Mouse (Mus musculus) embryonic facial prominence, embryonic 10.5 days (tissue): ENCODE results near the gene 4931414P19Rik. TPM values are rescaled to one million over a fixed set of nuclear protein-coding genes. Genes with fewer than 3 reads are reported as not detected.
A peak's percentile ranks its signal among the peaks of the same experiment; 100 is the strongest.

Experiments
- DNase-seq: peaks from one replicate; pipeline ENCODE4 v3.0.0-alpha.2; 2017; ENCODE audit warnings: low spot score
- H3K27ac ChIP-seq: fragments of 300-500 bp; sonication (generic); replicated peaks from 2 replicates; pipeline ENCODE4 v1.5.1; 2016; ENCODE audit warnings: mild to moderate bottlenecking
- H3K27me3 ChIP-seq: fragments of 300-500 bp; sonication (generic); replicated peaks from 2 replicates; pipeline ENCODE4 v1.6.1; 2016; ENCODE audit warnings: low read depth, mild to moderate bottlenecking; ENCODE audit not compliant: poor library complexity, severe bottlenecking
- H3K36me3 ChIP-seq: fragments of 300-500 bp; sonication (generic); replicated peaks from 2 replicates; pipeline ENCODE4 v1.6.1; 2016; ENCODE audit warnings: mild to moderate bottlenecking, moderate library complexity
- H3K4me1 ChIP-seq: fragments of 300-500 bp; sonication (generic); 2 replicates; pipeline ENCODE4 v1.6.1; 2016
- H3K4me3 ChIP-seq: fragments of 300-500 bp; sonication (generic); 2 replicates; pipeline ENCODE4 v1.5.1; 2016; ENCODE audit warnings: mild to moderate bottlenecking, moderate library complexity
- H3K9me3 ChIP-seq: fragments of 300-500 bp; sonication (generic); 2 replicates; pipeline ENCODE4 v1.6.1; 2016; ENCODE audit warnings: mild to moderate bottlenecking
- WGBS: fragments of 180-500 bp; shearing (Covaris S2); methylation state at CpG from one replicate; pipeline ENCODE4 v1.1.7; 2016; 5-methylcytosine and 5-hydroxymethylcytosine counted together
- polyA plus RNA-seq: library from polyadenylated mRNA; unstranded; fragments of >200 nt; fragmentation: Nextera tagmentation; extraction: Ambion mirVana; gene quantifications from 2 replicates; pipeline ENCODE4 v1.2.1, GENCODE M21; 2016

Gene 4931414P19Rik
- polyA plus RNA-seq: 9.3 and 12.4 TPM in 2 replicates

DNA sequence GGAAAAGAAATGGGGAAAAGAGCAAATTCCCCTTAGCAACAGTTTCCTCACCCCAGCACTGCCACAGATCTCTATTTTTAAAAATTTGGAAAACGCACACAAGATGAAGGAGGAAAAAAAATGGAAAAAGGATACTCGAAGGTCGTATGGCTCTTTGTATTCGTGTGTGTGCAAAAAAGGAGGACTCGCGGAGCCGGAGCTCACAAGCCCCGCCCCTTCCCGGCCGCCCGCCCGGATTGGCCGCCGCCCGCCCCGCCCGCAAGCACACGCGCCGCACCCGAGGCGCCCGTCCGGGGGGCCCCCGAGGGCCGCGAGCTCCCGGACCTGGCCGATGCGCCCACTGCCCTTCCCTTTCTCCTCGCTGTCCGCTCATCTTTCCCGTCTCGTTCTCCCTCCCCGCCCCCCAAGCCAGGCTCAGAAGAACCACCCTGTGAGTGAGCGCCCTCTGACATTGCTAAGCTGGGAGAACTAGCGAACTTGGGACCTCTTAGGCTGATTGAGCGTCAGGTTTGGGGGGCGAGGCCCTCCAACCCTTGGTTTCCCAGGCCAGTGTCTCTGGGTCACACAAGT, at the start of gene 4931414P19Rik:
TSS of gene 4931414P19Rik (minus strand) at position 242 of the 570 bp plus-strand sequence.
- peak within 1 kb of the TSS; percentile 63 for H3K4me3 ChIP-seq
- H3K36me3 ChIP-seq: peaks cover 10% of the 10 kb centered on the region
- no peaks in the 10 kb centered on the region for H3K9me3 ChIP-seq
- peak; percentile 91 for DNase-seq
- peak within 1 kb of the TSS; percentile 89 for H3K27ac ChIP-seq
- peaks cover 36% of the 10 kb centered on the region for H3K4me1 ChIP-seq
- no peaks in the 10 kb centered on the region for H3K27me3 ChIP-seq
- WGBS: under 1% methylated on average over 39 of the region's 39 CpGs

DNA sequence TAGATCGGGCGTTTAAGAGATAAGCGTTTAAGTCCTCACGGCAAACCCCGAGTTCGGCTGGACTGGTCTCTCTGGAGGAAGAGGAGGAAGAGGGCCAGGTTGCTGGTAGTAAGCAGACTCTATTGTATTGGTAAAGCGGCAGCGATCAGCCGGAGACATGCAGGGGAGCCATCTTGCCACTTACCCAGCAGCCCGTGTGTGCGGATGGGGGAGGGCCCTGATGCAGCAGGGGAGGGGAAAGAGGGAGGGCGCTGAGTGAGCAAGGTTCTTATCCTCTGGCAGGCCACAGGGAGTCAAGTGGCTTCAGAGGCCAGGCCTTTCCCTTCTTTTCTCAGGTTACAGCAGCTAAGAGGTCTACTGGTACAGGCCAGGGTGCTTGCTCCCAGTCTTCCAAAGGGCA, 47.7 kb upstream of the 4931414P19Rik start:
- Histone ChIP-seq H3K4me1 (peaks cover 50% of the 10 kb centered on the region), H3K27ac (peak overlapping the region; percentile 95), H3K36me3 (peaks cover 79% of the 10 kb centered on the region), H3K9me3 (no peaks in the 10 kb centered on the region), H3K4me3 (peak overlapping the region; percentile 80), H3K27me3 (no peaks in the 10 kb centered on the region)
- 0% methylated on average over 12 of the region's 12 CpGs for WGBS
- DNase-seq: peak; percentile 94

DNA sequence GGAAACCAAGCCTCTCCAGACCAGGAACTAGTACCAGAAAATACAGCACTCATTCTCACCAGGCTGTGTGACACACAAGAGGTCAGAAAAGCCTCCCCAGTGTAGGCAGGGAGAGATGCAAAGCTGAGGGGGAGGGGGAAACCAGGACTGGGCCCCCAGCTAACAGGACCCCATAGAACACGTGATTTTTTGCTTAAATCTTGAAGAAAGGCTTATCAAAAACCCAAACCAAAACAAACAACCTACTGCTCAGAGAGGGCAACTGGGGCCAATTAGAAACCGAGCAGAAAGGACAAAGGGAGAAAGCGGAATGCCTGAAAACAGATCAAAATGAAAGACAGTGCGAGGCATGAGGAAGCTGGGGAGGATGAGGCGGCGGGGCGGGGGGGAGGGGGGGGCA, 47.0 kb upstream of the 4931414P19Rik start:
- Histone ChIP-seq H3K27me3 (no peaks in the 10 kb centered on the region), H3K9me3 (no peaks in the 10 kb centered on the region), H3K4me1 (peaks cover 52% of the 10 kb centered on the region), H3K27ac (peak overlapping the region; percentile 95), H3K36me3 (peaks cover 79% of the 10 kb centered on the region), H3K4me3 (peak overlapping the region; percentile 80)
- DNase-seq: peak; percentile 43
- 0% methylated on average over 7 of the region's 7 CpGs for WGBS

DNA sequence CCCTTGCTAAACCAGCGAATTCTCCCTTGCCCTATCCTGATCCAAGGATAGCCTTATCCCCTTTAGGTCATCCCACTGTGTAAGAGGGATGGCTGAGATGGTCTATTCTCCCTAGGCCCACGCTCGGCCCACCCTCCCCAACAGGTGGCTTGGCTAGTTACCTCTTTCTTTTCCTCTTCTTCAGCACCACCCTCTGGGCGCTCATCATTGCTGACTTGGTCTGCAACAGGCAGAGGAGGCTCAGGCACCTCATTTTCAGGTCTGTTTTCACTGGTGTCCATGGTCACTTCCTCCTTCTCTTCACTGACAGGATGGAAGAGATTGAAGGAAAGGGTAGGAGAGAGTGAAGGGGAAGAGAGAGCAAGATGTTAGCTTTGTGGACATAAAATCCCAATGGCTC, 45.8 kb upstream of the 4931414P19Rik start:
- no peak for DNase-seq
- Histone ChIP-seq H3K27ac (peak overlapping the region; percentile 95), H3K4me3 (peak overlapping the region; percentile 80), H3K36me3 (peaks cover 79% of the 10 kb centered on the region), H3K4me1 (peaks cover 52% of the 10 kb centered on the region), H3K9me3 (no peaks in the 10 kb centered on the region), H3K27me3 (no peaks in the 10 kb centered on the region)
- WGBS: 80% methylated on average over 4 of the region's 4 CpGs

DNA sequence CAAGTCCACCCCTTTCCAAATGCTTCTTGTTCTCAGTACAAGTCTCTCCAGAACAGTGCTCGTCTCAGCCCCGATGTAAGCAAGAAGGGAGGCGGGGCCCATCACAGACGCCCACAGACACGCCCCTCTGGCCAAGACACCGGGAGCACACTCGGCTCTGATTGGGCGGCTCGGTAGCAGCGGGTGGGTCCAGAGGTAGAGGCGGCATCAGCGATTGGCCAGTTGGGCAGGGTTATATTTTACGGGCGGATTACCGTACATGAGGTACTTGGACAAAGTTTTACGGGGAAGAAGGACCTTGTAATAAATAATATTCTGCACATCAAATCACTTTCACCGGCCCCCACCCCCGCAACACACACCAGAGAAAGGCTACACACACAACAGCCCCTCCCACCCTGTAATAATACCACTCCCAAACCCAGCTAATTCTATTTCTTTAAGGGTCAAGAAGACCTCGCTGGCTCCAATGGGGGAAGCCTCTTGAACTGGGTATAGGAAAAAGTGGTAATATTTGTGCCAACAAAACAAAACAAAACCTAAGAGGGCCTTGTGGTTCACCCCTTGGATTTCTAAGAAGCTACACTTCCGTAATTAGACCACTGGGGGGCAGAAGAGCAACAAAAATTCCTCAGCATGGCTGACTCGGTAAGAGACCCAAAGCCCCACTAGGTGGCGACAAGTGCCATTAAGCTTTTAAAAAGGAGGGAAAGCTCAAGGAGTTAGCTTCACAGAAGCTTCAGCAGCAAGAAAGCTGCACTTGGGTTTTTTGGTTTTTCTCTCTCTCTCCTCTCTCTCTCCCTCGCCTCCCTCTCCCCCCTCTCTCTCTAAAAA, 45.0 kb upstream of the 4931414P19Rik start:
- H3K27ac ChIP-seq: peak overlapping the region; percentile 95
- H3K4me3 ChIP-seq: peak overlapping the region; percentile 80
- H3K27me3 ChIP-seq: no peaks in the 10 kb centered on the region
- peaks cover 79% of the 10 kb centered on the region for H3K36me3 ChIP-seq
- peaks cover 52% of the 10 kb centered on the region for H3K4me1 ChIP-seq
- DNase-seq: peak; percentile 85
- WGBS: 67% methylated on average over 23 of the region's 23 CpGs
- H3K9me3 ChIP-seq: no peaks in the 10 kb centered on the region

DNA sequence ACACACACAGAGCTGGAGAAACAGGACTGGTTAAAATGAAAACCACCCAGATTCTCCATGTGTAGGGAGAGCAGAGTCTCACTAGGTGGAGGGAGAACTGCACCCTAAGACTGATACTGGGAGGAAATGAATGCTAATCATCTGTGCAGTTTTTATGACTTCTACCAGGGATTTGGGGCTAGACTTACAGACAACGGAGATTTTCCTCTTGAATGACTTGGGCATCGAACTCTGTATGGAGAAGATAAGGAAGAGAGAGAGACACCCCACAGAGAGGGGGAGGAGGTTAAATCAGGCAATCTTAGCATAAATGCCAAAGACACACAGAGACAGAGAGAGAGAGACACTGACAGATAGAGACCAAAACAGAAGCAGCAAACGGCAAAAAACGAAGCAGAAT, 42.1 kb upstream of the 4931414P19Rik start:
- H3K4me3 ChIP-seq: no peak overlapping the region
- WGBS: 88% methylated on average over 4 of the region's 4 CpGs
- H3K27me3 ChIP-seq: no peaks in the 10 kb centered on the region
- H3K27ac ChIP-seq: no peak overlapping the region
- peaks cover 90% of the 10 kb centered on the region for H3K36me3 ChIP-seq
- DNase-seq: no peak
- H3K4me1 ChIP-seq: peaks cover 42% of the 10 kb centered on the region
- no peaks in the 10 kb centered on the region for H3K9me3 ChIP-seq

DNA sequence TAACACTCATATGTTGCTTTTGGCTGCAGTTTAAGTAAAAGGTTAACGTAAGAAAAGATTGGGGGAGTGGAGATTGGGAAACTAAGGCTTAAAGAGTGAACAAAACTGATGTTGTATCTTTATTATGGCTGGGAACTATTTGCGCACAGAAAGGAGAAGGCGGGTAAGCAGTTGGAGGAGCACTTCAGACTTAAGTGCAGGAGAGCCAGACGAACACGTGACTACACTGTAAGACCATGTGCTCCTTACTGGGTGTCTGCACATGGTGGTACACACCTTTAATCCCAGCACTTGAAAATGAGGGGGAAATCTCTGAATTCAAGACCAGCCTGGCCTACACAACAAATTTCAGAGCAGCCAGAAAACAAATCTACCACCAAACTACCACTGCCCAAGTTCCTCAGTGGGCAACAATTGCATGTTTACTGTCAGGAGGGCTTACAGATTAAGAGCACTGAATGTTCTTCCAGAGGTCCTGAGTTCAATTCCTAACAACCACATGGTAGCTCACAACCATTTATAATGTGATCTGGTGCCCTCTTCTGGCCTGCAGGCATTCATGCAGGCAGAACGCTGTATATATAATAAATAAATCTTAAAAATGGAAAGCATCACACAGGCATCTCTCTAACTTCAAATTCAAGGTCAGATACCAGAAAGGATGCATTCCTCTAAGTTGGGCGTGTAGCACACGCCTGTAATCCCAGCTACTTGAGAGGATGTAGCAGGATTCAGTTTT, 41.3 kb upstream of the 4931414P19Rik start:
- Histone ChIP-seq H3K9me3 (no peaks in the 10 kb centered on the region), H3K4me1 (peaks cover 36% of the 10 kb centered on the region), H3K27ac (no peak overlapping the region), H3K36me3 (peaks cover 98% of the 10 kb centered on the region), H3K27me3 (no peaks in the 10 kb centered on the region), H3K4me3 (no peak overlapping the region)
- WGBS: 95% methylated on average over 8 of the region's 8 CpGs
- DNase-seq: no peak

DNA sequence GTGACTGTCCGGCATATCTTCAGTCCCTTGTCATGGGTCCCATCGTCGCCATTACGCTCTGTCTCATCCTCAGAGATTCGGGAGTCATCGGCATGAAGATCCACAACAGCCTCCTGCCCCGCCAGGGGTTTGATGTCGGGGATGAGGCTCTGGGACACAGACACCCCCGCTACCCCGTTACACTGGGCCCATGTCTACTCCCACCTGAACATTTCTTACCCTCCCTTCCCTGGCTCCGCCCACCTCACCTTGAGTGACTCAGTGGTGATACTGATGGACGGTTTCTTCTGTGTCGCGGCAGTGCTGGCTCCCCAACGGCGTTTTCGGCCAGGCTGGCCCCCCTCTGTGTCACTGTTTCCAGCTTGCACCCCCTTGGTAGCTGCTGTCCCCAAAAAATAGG, 40.7 kb upstream of the 4931414P19Rik start:
- peaks cover 96% of the 10 kb centered on the region for H3K36me3 ChIP-seq
- DNase-seq: no peak
- 95% methylated on average over 17 of the region's 17 CpGs for WGBS
- peaks cover 35% of the 10 kb centered on the region for H3K4me1 ChIP-seq
- no peak overlapping the region for H3K27ac ChIP-seq
- H3K27me3 ChIP-seq: no peaks in the 10 kb centered on the region
- H3K4me3 ChIP-seq: no peak overlapping the region
- H3K9me3 ChIP-seq: no peaks in the 10 kb centered on the region

DNA sequence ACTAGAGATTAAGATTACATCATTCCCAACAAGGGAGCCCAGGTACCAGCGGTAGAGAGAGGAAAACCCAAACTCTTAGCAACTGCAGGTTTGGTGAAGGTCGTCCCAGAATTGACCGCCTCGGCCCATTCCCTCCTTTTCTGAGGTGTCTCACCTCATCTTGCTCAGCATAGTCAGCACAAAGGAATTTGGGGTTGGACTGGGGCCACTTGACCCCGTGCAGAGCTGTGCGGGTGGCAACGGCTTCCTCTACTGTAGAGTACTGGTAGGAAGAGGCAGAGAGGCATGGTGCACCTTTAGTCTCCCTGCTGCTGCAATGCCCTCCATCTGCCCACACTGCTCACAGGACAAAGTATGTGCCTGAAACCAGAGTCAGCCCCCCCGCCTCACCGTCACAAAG, 38.5 kb upstream of the 4931414P19Rik start:
- Histone ChIP-seq H3K4me3 (no peak overlapping the region), H3K4me1 (peaks cover 35% of the 10 kb centered on the region), H3K27me3 (no peaks in the 10 kb centered on the region), H3K9me3 (no peaks in the 10 kb centered on the region), H3K27ac (no peak overlapping the region), H3K36me3 (peaks cover 76% of the 10 kb centered on the region)
- 94% methylated on average over 9 of the region's 9 CpGs for WGBS
- DNase-seq: no peak

DNA sequence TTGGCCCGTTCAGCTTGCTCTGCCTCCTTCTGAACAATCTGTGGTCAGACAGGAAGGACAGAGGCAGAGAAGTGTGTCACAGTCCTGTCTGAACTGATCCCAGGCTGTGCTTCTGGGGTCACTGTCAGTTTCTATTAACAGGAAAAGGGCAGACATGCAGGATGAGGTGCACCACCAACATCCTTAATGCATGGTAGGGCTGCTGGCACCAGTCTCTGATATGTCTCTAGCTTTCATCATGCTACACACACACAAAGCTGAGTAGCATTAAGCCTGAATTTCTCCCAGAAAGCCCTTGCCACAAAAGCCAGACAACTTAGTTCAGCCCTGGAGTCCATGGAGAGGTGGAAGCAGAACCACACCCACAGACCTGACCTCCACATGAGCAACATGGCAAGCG, 37.2 kb upstream of the 4931414P19Rik start:
- Histone ChIP-seq H3K9me3 (no peaks in the 10 kb centered on the region), H3K4me1 (peaks cover 35% of the 10 kb centered on the region), H3K27ac (no peak overlapping the region), H3K27me3 (no peaks in the 10 kb centered on the region), H3K36me3 (peaks cover 77% of the 10 kb centered on the region), H3K4me3 (no peak overlapping the region)
- DNase-seq: no peak
- WGBS: 93% methylated on average over 2 of the region's 2 CpGs

DNA sequence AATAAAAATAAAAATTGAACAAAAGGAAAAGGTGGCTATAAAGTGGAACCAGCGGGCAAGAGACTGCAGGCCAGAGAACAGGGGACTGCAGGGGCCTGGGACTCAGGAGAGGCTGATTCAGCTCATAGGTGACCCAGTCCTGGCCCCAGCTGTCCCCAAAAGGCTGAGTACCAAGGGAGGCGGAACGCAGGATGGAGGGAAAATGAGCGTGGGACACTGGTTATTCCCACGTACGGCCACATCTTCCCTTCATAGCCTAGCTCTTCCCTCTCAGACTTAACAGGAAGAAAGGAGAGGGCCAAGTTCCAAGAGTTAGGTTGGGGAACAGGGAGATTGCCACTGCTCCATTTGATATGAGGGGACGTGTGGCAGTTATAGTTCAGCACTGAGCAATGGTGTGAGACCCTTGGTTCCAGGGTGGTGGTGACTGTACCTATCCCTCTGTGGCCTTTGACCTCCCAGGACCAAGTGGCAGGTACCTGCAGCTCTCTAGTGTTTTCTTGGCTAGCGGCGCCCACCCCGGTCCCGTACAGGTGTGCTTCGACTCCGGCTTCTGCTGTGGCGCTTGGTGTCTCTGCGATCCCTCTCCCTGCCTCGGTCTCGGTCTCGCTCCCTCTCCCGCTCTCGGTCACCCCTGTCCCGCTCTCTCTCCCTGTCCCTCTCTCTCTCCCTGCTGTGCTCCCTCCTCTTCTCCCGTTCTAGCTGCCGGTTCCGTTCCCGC, 36.6 kb upstream of the 4931414P19Rik start:
- 80% methylated on average over 25 of the region's 25 CpGs for WGBS
- H3K4me1 ChIP-seq: peaks cover 35% of the 10 kb centered on the region
- no peaks in the 10 kb centered on the region for H3K9me3 ChIP-seq
- no peaks in the 10 kb centered on the region for H3K27me3 ChIP-seq
- no peak overlapping the region for H3K27ac ChIP-seq
- DNase-seq: no peak
- peaks cover 77% of the 10 kb centered on the region for H3K36me3 ChIP-seq
- peak overlapping the region; percentile 88 for H3K4me3 ChIP-seq

DNA sequence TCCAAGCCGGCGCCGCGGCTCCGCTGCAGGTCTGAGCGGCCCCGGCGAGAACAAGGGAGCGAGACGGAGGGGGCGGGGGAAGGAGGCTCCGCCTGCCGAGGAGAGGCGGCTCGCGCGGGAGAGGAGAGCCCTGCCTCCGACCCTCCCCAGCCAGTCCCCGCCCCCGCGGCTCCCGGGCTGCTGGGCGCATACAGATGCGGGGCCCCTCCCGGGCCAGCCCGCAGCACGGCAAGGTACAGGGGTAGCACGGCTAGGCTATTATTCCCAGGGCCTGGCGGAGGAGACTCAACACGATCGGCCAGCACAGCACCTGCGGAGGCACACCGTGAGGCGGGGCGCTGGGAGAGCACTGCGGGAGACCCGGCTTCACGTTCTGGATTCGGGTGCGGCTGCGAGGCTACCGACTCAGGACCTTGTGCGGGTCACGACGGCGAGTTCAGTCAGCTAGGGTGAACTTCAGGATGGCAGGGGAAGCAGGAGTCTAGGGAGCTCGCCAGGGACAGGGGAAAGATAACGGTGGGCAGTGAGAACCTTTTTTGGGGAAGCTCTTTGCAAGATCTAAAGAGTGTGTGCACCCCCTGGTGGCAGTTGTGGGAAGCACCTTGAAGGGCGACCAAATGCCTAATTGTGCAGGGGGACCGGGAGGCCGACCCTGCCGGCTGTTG, 35.6 kb upstream of the 4931414P19Rik start, which contains the start of gene Cdh24:
TSS of gene Cdh24 (minus strand) at position 60 of the 665 bp plus-strand sequence.
- WGBS: under 1% methylated on average over 50 of the region's 52 CpGs

More for the DNA sequence above, 35.6 kb upstream of the 4931414P19Rik start, which contains the start of gene Cdh24:
- H3K4me3 ChIP-seq: peak within 1 kb of the TSS; percentile 88
- H3K27me3 ChIP-seq: no peaks in the 10 kb centered on the region
- peaks cover 77% of the 10 kb centered on the region for H3K36me3 ChIP-seq
- H3K27ac ChIP-seq: peak within 1 kb of the TSS; percentile 95
- peaks cover 35% of the 10 kb centered on the region for H3K4me1 ChIP-seq
- H3K9me3 ChIP-seq: no peaks in the 10 kb centered on the region
- peak; percentile 93 for DNase-seq
